Mouse (Mus musculus) bone marrow macrophage, adult 2 months (primary cell): ENCODE results near the gene Gal3st3.

Source experiments
- CTCF ChIP-seq: IDR thresholded peaks from 2 replicates; pipeline ENCODE4 v1.5.1; 2012; ENCODE audit warnings: low read depth, mild to moderate bottlenecking, low read length, moderate library complexity
- POLR2A ChIP-seq: IDR thresholded peaks from 2 replicates; pipeline ENCODE4 v1.6.1; 2012; ENCODE audit warnings: mild to moderate bottlenecking, low read depth, low read length, borderline replicate concordance

GRCm38 (mm10) chr19:5302455-5302854, 4.3 kb downstream of the Gal3st3 start:
- TF ChIP-seq POLR2A (no peak), CTCF (peak; percentile 63)
